Mouse (Mus musculus): ENCODE measurements around the gene Sla2.

DNA sequence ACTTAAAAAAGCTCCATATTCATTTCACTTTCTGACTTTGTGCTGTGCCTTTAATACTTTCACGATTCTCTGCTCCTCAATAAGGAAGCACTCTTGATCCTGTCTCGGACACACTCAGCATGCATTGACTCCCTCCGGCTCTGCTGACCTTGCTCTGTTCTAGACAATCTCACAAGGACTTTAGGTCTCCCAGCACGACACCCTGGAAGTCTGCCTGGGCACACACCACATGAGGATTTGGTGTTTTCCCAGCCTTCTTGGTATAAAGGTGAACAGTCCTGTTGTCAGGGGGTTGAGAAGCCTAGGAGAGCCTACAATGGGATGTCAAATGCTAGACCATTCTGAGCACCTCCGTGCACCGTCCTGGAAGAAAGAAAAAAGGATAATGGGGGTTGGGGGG is 5.8 kb upstream of the Sla2 start:
- TF ChIP-seq EP300 (IDR thresholded peaks at IDR 0.05; ENCODE audit: low read length) (no peak), ZNF384 (IDR thresholded peaks at IDR 0.05; ENCODE audit: low read depth, low read length) (no peak), CTCF (conservative IDR thresholded peaks at IDR 0.05 in 1 of 2, IDR thresholded peaks at IDR 0.05 in 1 of 2; ENCODE audit: low read depth in 2 of 2, low read length in 2 of 2) (no peak), E2F4 (IDR thresholded peaks at IDR 0.05; ENCODE audit: insufficient replicate concordance, low read depth, low read length) (no peak), POLR2A (IDR thresholded peaks at IDR 0.05; ENCODE audit: low read depth, low read length) (no peak)
